Mouse (Mus musculus) ovary, adult 18-20 months (tissue): Measurements from ENCODE around the gene Marf1.
"Not testable (repeated sequence)": the region's sequence is repeated elsewhere in the genome, so short reads cannot be mapped to it uniquely, and the experiment has no call there.

Experiments used
- DNase-seq: peaks from one replicate; pipeline ENCODE4 v3.0.0; 2022; ENCODE audit warnings: low spot score, mixed read lengths

Marf1 gene

GRCm38 (mm10) chr16:14162988-14163416, at the start of gene Marf1, which contains the start of gene Nde1:
TSS of gene Marf1 (minus strand) at chr16:14163351.
TSS of gene Nde1 (plus strand) at chr16:14163275.
- peak; percentile 91 for DNase-seq

- no peak for DNase-seq
Observed at GRCm38 (mm10) chr16:14198798-14199197, 35.6 kb upstream of the Marf1 start.

GRCm38 (mm10) chr16:14195427-14195826, 32.3 kb upstream of the Marf1 start:
- no peak for DNase-seq

- DNase-seq: no peak
Observed at GRCm38 (mm10) chr16:14194164-14194950, 31.2 kb upstream of the Marf1 start.

- no peak for DNase-seq
Observed at GRCm38 (mm10) chr16:14185516-14185915, 22.4 kb upstream of the Marf1 start.

- no peak for DNase-seq
Observed at GRCm38 (mm10) chr16:14183856-14184255, 20.7 kb upstream of the Marf1 start.

- DNase-seq: no peak
Observed at GRCm38 (mm10) chr16:14182360-14182759, 19.2 kb upstream of the Marf1 start.

GRCm38 (mm10) chr16:14180163-14180733, 17.1 kb upstream of the Marf1 start:
- no peak for DNase-seq

GRCm38 (mm10) chr16:14178041-14178440, 14.9 kb upstream of the Marf1 start:
- DNase-seq: no peak

GRCm38 (mm10) chr16:14169706-14170105, 6.6 kb upstream of the Marf1 start:
- DNase-seq: no peak

- no peak for DNase-seq
Observed at GRCm38 (mm10) chr16:14166490-14166889, 3.3 kb upstream of the Marf1 start.

- DNase-seq: no peak
Observed at GRCm38 (mm10) chr16:14163731-14164130, 580 bp upstream of the Marf1 start.

GRCm38 (mm10) chr16:14160941-14161340, 2.2 kb downstream of the Marf1 start:
- DNase-seq: no peak

- DNase-seq: peak; percentile 44
Observed at GRCm38 (mm10) chr16:14159746-14160131, 3.4 kb downstream of the Marf1 start.

GRCm38 (mm10) chr16:14158936-14159745, 4.0 kb downstream of the Marf1 start:
- peak; percentile 99 for DNase-seq

- no peak for DNase-seq
Observed at GRCm38 (mm10) chr16:14158536-14158935, 4.6 kb downstream of the Marf1 start.

- DNase-seq: no peak
Observed at GRCm38 (mm10) chr16:14156312-14156711, 6.8 kb downstream of the Marf1 start.

GRCm38 (mm10) chr16:14155638-14156037, 7.5 kb downstream of the Marf1 start:
- not testable (repeated sequence) for DNase-seq

- no peak for DNase-seq
Observed at GRCm38 (mm10) chr16:14151718-14152117, 11.4 kb downstream of the Marf1 start.

- no peak for DNase-seq
Observed at GRCm38 (mm10) chr16:14147712-14148111, 15.4 kb downstream of the Marf1 start.

GRCm38 (mm10) chr16:14143298-14143697, 19.9 kb downstream of the Marf1 start:
- DNase-seq: no peak

GRCm38 (mm10) chr16:14139106-14139505, 24.0 kb downstream of the Marf1 start:
- DNase-seq: no peak
